Mouse (Mus musculus) embryonic facial prominence, embryonic 14.5 days (tissue): ENCODE data around the gene Arfgef2. TPM values are rescaled to one million over a fixed set of nuclear protein-coding genes. Genes with fewer than 3 reads are reported as not detected.

ENCODE experiments used
- ATAC-seq: fragments of 200-750 bp; cut with Nextera tagmentation; 2 replicates; pipeline ENCODE4 v1.8.0; 2017; ENCODE audit warnings: low read depth, moderate number of reproducible peaks, moderate TSS enrichment
- DNase-seq: peaks from one replicate; pipeline ENCODE4 v3.0.0-alpha.2; 2015; ENCODE audit warnings: low spot score
- H3K27ac ChIP-seq: fragments of 300-500 bp; sonication (generic); replicated peaks from 2 replicates; pipeline ENCODE4 v1.5.1; 2014; ENCODE audit warnings: low read depth, mild to moderate bottlenecking, low read length, moderate library complexity
- H3K27me3 ChIP-seq: fragments of 300-500 bp; sonication (generic); replicated peaks from 2 replicates; pipeline ENCODE4 v1.6.1; 2014; ENCODE audit warnings: low read length; ENCODE audit not compliant: control insufficient read depth, insufficient read depth
- H3K36me3 ChIP-seq: fragments of 300-500 bp; sonication (generic); 2 replicates; pipeline ENCODE4 v1.6.1; 2014; ENCODE audit warnings: low read length, mixed read lengths; ENCODE audit not compliant: control insufficient read depth, insufficient read depth
- H3K4me1 ChIP-seq: fragments of 300-500 bp; sonication (generic); 2 replicates; pipeline ENCODE4 v1.6.1; 2014; ENCODE audit warnings: antibody characterized with exemption, low read length; ENCODE audit not compliant: control insufficient read depth, insufficient read depth
- H3K4me2 ChIP-seq: fragments of 300-500 bp; sonication (generic); 2 replicates; pipeline ENCODE4 v1.6.1; 2014; ENCODE audit warnings: low read depth, mild to moderate bottlenecking, low read length, moderate library complexity, mixed read lengths
- H3K4me3 ChIP-seq: fragments of 300-500 bp; sonication (generic); 2 replicates; pipeline ENCODE4 v1.5.1; 2014; ENCODE audit warnings: low read depth, mild to moderate bottlenecking, low read length
- H3K9ac ChIP-seq: fragments of 300-500 bp; sonication (generic); 2 replicates; pipeline ENCODE4 v1.6.1; 2014; ENCODE audit warnings: low read depth, mild to moderate bottlenecking, low read length, moderate library complexity, mixed read lengths
- H3K9me3 ChIP-seq: fragments of 300-500 bp; sonication (generic); 2 replicates; pipeline ENCODE4 v1.6.1; 2016; ENCODE audit warnings: low read length; ENCODE audit not compliant: control insufficient read depth
- WGBS: fragments of 180-500 bp; shearing (Covaris S2); extraction: QIAGEN DNeasy Blood & Tissue Kit; methylation state at CpG from one replicate; pipeline ENCODE4 v1.1.7; 2014; 5-methylcytosine and 5-hydroxymethylcytosine counted together
- polyA plus RNA-seq: library from polyadenylated mRNA; unstranded; fragments of >200 nt; fragmentation: Nextera tagmentation; extraction: Ambion mirVana; gene quantifications from 2 replicates; pipeline ENCODE4 v1.2.1, GENCODE M21; 2014

Arfgef2 gene
- polyA plus RNA-seq, 1 experiment from 2014 or later: 7.1 TPM

DNA sequence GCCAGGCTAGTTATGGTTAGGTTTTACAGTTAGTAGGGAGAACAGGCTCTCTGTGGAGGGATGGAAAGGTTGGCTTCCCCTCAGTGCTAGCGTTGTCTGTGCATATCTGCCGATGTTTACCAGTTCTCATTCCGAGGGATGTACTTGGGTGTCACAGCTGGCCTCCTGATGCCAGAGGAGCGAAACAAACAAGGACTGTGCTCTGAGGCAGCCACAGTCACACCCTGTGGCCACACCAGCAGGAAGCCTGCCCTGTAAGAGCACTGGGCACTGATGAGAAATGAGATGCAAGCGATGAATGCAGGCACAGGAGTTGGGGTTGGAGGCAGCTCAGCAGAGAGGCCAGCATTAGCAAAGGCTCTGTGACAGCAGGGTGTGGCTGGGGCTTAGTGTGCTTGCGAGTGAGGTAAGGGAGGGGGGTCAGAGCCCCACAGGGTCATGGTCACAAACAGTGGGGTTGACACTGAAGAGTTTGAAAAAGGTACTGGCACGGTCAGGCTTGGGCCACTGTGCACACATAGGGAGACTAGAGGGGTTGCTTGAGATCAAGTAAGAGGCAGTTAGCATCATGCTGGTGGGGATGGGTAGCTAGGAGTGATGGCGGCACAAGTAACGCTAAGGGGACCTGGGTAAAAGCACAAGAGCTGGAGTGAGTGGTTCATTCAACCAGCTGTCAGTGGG lies 13.2 kb downstream of the Arfgef2 start:
- no peaks in the 10 kb centered on the region for H3K4me1 ChIP-seq
- no peaks in the 10 kb centered on the region for H3K9me3 ChIP-seq
- no peaks in the 10 kb centered on the region for H3K36me3 ChIP-seq
- no peaks in the 10 kb centered on the region for H3K27me3 ChIP-seq
- H3K4me2 ChIP-seq: no peak overlapping the region
- no peak for ATAC-seq
- no peak overlapping the region for H3K9ac ChIP-seq
- no peak overlapping the region for H3K27ac ChIP-seq
- DNase-seq: no peak
- H3K4me3 ChIP-seq: no peak overlapping the region
- WGBS: 83% methylated on average over 9 of the region's 9 CpGs

DNA sequence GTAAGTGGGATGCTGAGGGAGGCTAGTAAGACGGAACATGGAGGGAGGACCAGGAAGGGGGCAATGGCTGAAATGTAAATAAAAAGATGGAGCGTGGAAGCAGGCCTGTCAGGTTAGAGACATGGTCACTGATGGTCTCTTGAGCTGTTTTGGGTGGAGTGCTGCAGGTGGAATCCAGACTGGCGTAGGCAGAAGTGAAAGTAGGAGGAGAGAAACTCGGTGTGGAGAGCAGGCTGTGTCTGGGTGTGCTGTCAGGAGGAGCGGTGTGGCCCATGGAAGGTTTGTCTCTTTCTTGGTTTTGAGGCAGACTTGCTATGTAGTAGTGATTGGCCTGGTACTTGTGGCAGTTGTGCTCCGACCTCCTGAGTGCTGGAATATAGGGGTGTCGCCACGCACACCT lies 14.5 kb downstream of the Arfgef2 start:
- ATAC-seq (no peak), DNase-seq (no peak)
- Histone ChIP-seq H3K4me3 (no peak overlapping the region), H3K27me3 (no peaks in the 10 kb centered on the region), H3K9ac (no peak overlapping the region), H3K4me2 (no peak overlapping the region), H3K36me3 (no peaks in the 10 kb centered on the region), H3K27ac (no peak overlapping the region), H3K4me1 (no peaks in the 10 kb centered on the region), H3K9me3 (no peaks in the 10 kb centered on the region)
- WGBS: 85% methylated on average over 8 of the region's 8 CpGs

DNA sequence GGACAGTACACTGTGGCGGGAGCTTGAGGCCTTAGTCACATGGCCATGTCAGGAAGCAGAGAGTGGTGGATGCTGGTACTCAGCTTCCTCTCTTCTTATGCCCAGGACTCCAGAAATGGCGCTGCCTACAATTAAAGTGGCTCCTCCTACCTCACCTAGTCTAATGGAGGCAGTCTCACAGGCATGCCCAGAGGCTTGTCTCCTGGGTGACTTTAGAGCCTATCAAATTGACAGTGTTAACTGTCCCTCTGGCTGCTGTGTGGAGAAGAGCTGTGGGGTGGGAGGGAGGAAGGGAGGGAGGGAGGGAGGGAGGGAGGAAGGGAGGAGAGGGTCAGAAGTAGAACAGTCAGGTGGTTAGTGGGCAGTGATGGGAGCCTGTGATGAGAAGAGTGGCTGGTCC lies 15.5 kb downstream of the Arfgef2 start:
- Histone ChIP-seq H3K4me2 (no peak overlapping the region), H3K27ac (no peak overlapping the region), H3K9me3 (no peaks in the 10 kb centered on the region), H3K36me3 (no peaks in the 10 kb centered on the region), H3K27me3 (no peaks in the 10 kb centered on the region), H3K4me1 (no peaks in the 10 kb centered on the region), H3K9ac (no peak overlapping the region), H3K4me3 (no peak overlapping the region)
- no peak for ATAC-seq
- 56% methylated on average over 2 of the region's 2 CpGs for WGBS
- DNase-seq: no peak

DNA sequence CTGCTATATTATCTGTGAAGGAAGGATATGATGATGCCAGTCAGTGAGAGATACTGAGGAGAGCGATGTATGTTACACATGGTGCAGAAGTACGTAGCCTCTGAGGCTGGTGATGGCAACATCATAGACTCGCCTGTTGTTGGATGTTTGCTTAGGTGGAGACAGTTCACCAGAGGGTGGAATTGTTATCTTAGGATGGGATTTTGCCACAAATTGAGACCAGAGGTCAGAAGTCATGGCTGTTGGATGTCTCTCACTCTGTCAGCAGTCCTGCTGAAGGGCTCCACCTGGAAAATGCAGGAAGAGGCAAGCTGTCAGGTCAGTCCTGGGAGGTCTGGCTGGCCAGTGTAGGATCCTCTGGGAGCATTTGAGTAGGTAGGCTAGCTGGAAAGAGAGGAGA lies 16.0 kb downstream of the Arfgef2 start:
- WGBS: 89% methylated on average over 3 of the region's 3 CpGs

DNA sequence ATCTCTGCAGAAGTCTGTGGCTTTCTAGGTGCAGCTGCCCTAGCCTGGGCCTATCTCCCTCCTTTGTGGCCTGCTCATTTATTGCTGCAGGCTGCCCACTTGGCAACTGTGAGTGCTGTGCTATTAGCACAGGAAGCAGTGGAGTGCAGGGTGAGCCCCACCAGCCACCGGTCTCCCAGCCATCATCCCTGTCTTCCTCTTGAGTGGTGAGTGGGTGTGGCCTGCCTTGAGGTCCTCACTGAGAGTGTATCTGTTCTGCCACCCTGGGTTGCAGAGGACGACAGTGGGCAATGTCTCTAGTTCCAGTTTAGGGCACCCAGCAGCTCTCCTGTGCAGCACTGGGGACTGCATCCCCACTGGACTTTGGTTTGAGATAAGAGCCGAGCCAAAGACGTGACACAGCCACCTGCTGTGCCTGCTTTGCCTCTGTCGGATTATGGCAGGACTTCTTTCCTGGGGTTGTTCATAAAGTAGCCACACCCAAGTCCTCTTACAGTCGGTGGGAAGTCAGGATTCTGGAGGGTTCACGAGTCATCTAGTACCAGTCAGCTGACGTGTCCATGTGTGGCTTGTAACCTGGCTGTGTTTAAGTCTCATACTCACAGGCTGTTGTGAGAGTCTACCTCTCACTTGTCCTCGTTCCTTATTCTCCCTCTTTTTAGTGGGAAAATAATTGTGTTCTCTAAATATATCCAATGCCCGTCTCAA lies 16.9 kb downstream of the Arfgef2 start:
- 72% methylated on average over 9 of the region's 10 CpGs for WGBS
- no peak overlapping the region for H3K27ac ChIP-seq
- H3K4me3 ChIP-seq: no peak overlapping the region
- H3K4me2 ChIP-seq: no peak overlapping the region
- no peak overlapping the region for H3K9ac ChIP-seq
- no peaks in the 10 kb centered on the region for H3K9me3 ChIP-seq
- H3K36me3 ChIP-seq: no peaks in the 10 kb centered on the region
- H3K4me1 ChIP-seq: no peaks in the 10 kb centered on the region
- DNase-seq: no peak
- no peak for ATAC-seq
- H3K27me3 ChIP-seq: no peaks in the 10 kb centered on the region

More for the DNA sequence above, 16.0 kb downstream of the Arfgef2 start:
- Histone ChIP-seq H3K4me1 (no peaks in the 10 kb centered on the region), H3K4me2 (no peak overlapping the region), H3K27ac (no peak overlapping the region), H3K27me3 (no peaks in the 10 kb centered on the region), H3K36me3 (no peaks in the 10 kb centered on the region), H3K4me3 (no peak overlapping the region), H3K9me3 (no peaks in the 10 kb centered on the region), H3K9ac (no peak overlapping the region)
- ATAC-seq: no peak
- DNase-seq: no peak

DNA sequence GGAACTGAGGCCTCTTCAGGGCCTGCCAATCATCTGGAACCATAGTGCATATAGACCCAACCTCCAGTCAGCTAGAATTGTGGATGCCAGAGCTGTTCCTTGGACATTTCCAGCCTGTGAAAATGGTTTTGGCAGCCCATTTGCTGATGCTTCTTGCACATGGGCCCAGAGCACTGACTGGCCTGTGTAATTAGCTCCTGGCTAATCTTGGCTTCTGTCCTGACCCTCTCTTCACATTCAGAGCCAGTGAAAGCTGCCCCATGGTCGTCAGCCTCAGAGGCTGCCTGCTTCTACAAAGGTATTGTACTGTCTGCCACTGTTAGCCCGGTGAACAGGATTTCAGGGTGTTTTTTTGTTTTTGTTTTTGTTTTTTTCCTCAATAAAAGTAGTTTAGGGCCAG lies 17.5 kb downstream of the Arfgef2 start:
- ATAC-seq: no peak
- Histone ChIP-seq H3K9me3 (no peaks in the 10 kb centered on the region), H3K27me3 (no peaks in the 10 kb centered on the region), H3K36me3 (0 out of 2 replicates have a peak, but pooled peaks cover under 1% of the 10 kb centered on the region), H3K9ac (no peak overlapping the region), H3K4me3 (no peak overlapping the region), H3K27ac (no peak overlapping the region), H3K4me1 (no peaks in the 10 kb centered on the region), H3K4me2 (no peak overlapping the region)
- 84% methylated on average over 2 of the region's 2 CpGs for WGBS
- DNase-seq: no peak

DNA sequence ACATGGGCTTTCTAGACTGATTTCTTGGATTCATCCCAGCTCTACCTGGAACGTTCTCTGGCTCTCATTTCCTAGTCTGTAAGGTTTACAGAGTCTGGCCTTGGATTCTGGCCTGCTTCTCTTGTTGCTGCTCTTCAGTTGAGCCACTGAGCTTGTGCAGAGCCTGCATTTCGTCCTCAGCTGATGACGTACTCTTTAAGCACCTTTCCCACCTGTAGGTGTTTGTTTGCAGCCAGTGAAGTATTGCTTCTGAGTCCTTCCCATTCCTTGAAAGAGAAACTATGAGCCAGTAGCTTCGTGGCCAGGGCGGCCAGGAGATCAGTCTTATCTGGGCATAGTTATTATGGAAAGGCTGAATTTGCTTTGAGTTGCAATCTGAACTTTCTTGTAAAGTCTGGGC lies 19.0 kb downstream of the Arfgef2 start:
- Histone ChIP-seq H3K4me3 (no peak overlapping the region), H3K9ac (no peak overlapping the region), H3K27ac (no peak overlapping the region), H3K4me2 (no peak overlapping the region), H3K27me3 (no peaks in the 10 kb centered on the region), H3K36me3 (0 out of 2 replicates have a peak, but pooled peaks cover 4% of the 10 kb centered on the region), H3K4me1 (no peaks in the 10 kb centered on the region), H3K9me3 (no peaks in the 10 kb centered on the region)
- 86% methylated on average over 5 of the region's 5 CpGs for WGBS
- no peak for ATAC-seq
- DNase-seq: no peak

DNA sequence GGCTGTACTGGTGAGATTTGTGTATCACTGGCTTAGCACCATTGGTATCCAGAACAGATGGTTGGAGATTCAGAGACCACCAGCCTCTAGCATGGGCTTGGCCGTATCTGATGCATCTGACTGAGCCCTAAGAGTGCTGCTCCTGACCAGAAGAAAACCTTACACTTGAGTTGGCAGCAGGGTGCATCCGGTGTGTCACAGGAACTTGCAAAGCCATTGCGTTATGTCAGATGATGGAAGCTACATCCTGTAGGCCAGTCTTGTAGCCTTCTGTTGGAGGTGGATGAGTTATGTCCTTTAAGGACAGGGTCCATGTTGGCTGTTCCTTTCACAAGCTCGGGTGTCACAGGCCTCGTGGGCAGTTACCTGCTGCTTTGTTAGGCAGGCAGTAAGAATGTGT lies 19.6 kb downstream of the Arfgef2 start:
- Histone ChIP-seq H3K9ac (no peak overlapping the region), H3K27me3 (no peaks in the 10 kb centered on the region), H3K9me3 (no peaks in the 10 kb centered on the region), H3K36me3 (0 out of 2 replicates have a peak, but pooled peaks cover 4% of the 10 kb centered on the region), H3K4me3 (no peak overlapping the region), H3K4me2 (no peak overlapping the region), H3K4me1 (no peaks in the 10 kb centered on the region), H3K27ac (no peak overlapping the region)
- DNase-seq (no peak), ATAC-seq (no peak)
- WGBS: 95% methylated on average over 5 of the region's 5 CpGs
